Mouse (Mus musculus) c-Kit-positive CD71-positive TER-119-negative erythroid progenitor cells, embryonic 14.5 days (primary cell): Measurements from ENCODE around the gene Gm20388.

Source experiments
- DNase-seq: peaks from one replicate; pipeline ENCODE4 v3.0.0-alpha.2; 2013; ENCODE audit warnings: low read depth

Gm20388 gene

GRCm38 (mm10) chr8:122193521-122193920, 2282.9 kb downstream of the Gm20388 start:
- DNase-seq: no peak

GRCm38 (mm10) chr8:122194396-122194795, 2283.8 kb downstream of the Gm20388 start:
- no peak for DNase-seq

- DNase-seq: no peak
Measured at GRCm38 (mm10) chr8:122197342-122197741, 2286.7 kb downstream of the Gm20388 start.

- DNase-seq: no peak
Measured at GRCm38 (mm10) chr8:122198378-122199025, 2287.9 kb downstream of the Gm20388 start.

GRCm38 (mm10) chr8:122199191-122199590, 2288.6 kb downstream of the Gm20388 start:
- DNase-seq: no peak

- DNase-seq: no peak
Measured at GRCm38 (mm10) chr8:122199841-122200240, 2289.2 kb downstream of the Gm20388 start.

- no peak for DNase-seq
Measured at GRCm38 (mm10) chr8:122211591-122211990, 2300.9 kb downstream of the Gm20388 start.

GRCm38 (mm10) chr8:122215630-122216029, 2305.0 kb downstream of the Gm20388 start:
- no peak for DNase-seq

GRCm38 (mm10) chr8:122216433-122216832, 2305.8 kb downstream of the Gm20388 start:
- no peak for DNase-seq

- DNase-seq: no peak
Measured at GRCm38 (mm10) chr8:122217456-122218177, 2307.0 kb downstream of the Gm20388 start.

- DNase-seq: no peak
Measured at GRCm38 (mm10) chr8:122223976-122224649, 2313.5 kb downstream of the Gm20388 start.

- no peak for DNase-seq
Measured at GRCm38 (mm10) chr8:122224650-122225022, 2314.0 kb downstream of the Gm20388 start.

GRCm38 (mm10) chr8:122225446-122225845, 2314.8 kb downstream of the Gm20388 start:
- DNase-seq: no peak

GRCm38 (mm10) chr8:122227345-122227744, 2316.7 kb downstream of the Gm20388 start:
- no peak for DNase-seq

GRCm38 (mm10) chr8:122228792-122229575, 2318.3 kb downstream of the Gm20388 start:
- DNase-seq: no peak

GRCm38 (mm10) chr8:122229819-122230711, 2319.4 kb downstream of the Gm20388 start:
- no peak for DNase-seq

GRCm38 (mm10) chr8:122230712-122231337, 2320.2 kb downstream of the Gm20388 start:
- DNase-seq: no peak

GRCm38 (mm10) chr8:122234055-122234454, 2323.4 kb downstream of the Gm20388 start:
- DNase-seq: no peak

- DNase-seq: no peak
Measured at GRCm38 (mm10) chr8:122236521-122236920, 2325.9 kb downstream of the Gm20388 start.

- DNase-seq: no peak
Measured at GRCm38 (mm10) chr8:122238225-122238624, 2327.6 kb downstream of the Gm20388 start.

GRCm38 (mm10) chr8:122238731-122239130, 2328.1 kb downstream of the Gm20388 start:
- no peak for DNase-seq
